Mouse (Mus musculus): Measurements from ENCODE around the gene Dazap1. TPM values are rescaled to one million over a fixed set of nuclear protein-coding genes. Genes with fewer than 3 reads are reported as not detected.

Dazap1 gene
- polyA plus RNA-seq, 1 experiment: 66.8 TPM

DNA sequence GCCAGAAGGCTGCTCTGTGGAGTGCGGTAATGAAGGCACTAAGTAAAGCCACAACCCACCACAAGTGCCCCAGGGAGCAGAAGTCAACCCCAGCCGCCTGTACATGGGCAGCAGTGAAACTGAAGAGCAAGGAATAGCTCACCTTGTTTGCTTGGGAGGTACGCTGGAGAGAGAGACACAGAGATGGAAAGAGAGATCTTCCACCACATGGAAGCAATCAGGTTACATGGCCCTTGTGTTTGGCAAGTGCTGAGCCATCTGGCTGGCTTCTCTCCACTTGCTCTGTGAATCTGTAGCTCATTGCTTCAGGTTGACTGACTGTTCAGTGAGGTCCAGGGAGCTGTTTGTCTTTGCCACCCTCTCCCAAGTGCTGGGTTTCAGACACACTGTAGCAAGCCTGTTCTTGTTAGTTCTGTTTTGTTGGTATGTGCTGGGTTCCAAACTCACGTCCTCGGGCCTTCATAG, 71.3 kb downstream of the Dazap1 start:
- Histone ChIP-seq H3K36me3 (ENCODE audit: control insufficient read depth, insufficient read depth, low read length) (no peaks in the 10 kb centered on the region), H3K27ac (ENCODE audit: insufficient read depth, low read length) (no peak overlapping the region; the same call in 1 of the 2 replicates), H3K27me3 (ENCODE audit: control insufficient read depth, insufficient read depth, low read length) (no peaks in the 10 kb centered on the region), H3K4me3 (ENCODE audit: extremely low read depth, insufficient read depth, insufficient read length) (no peak overlapping the region), H3K4me1 (ENCODE audit: control insufficient read depth, insufficient read depth, insufficient read length) (no peaks in the 10 kb centered on the region; the same call in 1 of the 2 replicates)
- no peak for TF ChIP-seq POLR2A (IDR thresholded peaks at IDR 0.05; ENCODE audit: low read depth, low read length)
- TF ChIP-seq CTCF (IDR thresholded peaks at IDR 0.05; ENCODE audit: extremely low read depth, insufficient read depth, insufficient read length, insufficient replicate concordance): no peak
- DNase-seq (ENCODE audit: low read depth in 1 of 2, low spot score in 2 of 2): no peak
- WGBS: 72% methylated on average over 5 of the region's 5 CpGs

DNA sequence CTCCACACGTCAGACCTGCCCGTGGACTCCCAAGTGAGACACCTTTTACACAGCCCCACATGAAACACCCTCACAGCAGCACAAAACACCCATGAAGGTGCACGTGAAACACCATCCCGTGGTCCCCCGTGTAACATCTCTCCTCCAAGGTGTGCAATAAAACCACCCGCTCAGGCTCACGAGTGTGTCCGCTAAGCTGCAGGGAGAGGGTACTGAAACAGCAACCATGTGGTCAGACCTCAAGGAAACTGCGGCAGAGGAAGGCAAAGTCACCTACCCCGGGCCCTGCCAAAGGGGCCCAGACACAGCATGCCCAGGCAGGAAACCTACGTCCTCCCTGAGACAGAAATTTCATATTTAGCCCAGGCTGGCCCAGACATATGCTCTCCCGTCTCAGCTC, 75.0 kb downstream of the Dazap1 start:
- H3K4me1 ChIP-seq (ENCODE audit: control insufficient read depth, insufficient read depth, insufficient read length): peaks cover 3% of the 10 kb centered on the region; the same call in 1 of the 2 replicates

More for the DNA sequence above, 75.0 kb downstream of the Dazap1 start:
- H3K4me3 ChIP-seq (ENCODE audit: extremely low read depth, insufficient read depth, insufficient read length): no peak overlapping the region
- H3K27ac ChIP-seq (ENCODE audit: insufficient read depth, low read length): no peak overlapping the region
- H3K27me3 ChIP-seq (ENCODE audit: control insufficient read depth, insufficient read depth, low read length): peaks cover under 1% of the 10 kb centered on the region; the same call in 1 of the 2 replicates
- H3K36me3 ChIP-seq (ENCODE audit: control insufficient read depth, insufficient read depth, low read length): no peaks in the 10 kb centered on the region
- no peak for DNase-seq (ENCODE audit: low read depth in 1 of 2, low spot score in 2 of 2)
- 56% methylated on average over 12 of the region's 12 CpGs for WGBS
- no peak for TF ChIP-seq POLR2A (IDR thresholded peaks at IDR 0.05; ENCODE audit: low read depth, low read length)
- TF ChIP-seq CTCF (IDR thresholded peaks at IDR 0.05; ENCODE audit: extremely low read depth, insufficient read depth, insufficient read length, insufficient replicate concordance): no peak

Other genes starting within 250 kb of the Dazap1 start
- 492 and 574 TPM in 2 replicates for gene Arhgap45, start 244.8 kb upstream of the Dazap1 start, polyA plus RNA-seq (2012; rRNA removed)
- 139 and 182 TPM in 2 replicates for gene Polr2e, start 221.7 kb upstream of the Dazap1 start, polyA plus RNA-seq (2012; rRNA removed)
- gene Gpx4, start 214.3 kb upstream of the Dazap1 start, polyA plus RNA-seq (2012; rRNA removed): 238 and 259 TPM in 2 replicates
- gene Sbno2, start 155.9 kb upstream of the Dazap1 start, polyA plus RNA-seq (2012; rRNA removed): 95.0 and 122 TPM in 2 replicates
- gene Stk11, start 145.7 kb upstream of the Dazap1 start, polyA plus RNA-seq (2012; rRNA removed): 120 and 144 TPM in 2 replicates
- gene Atp5d, start 122.9 kb upstream of the Dazap1 start, polyA plus RNA-seq (2012; rRNA removed): 592 and 782 TPM in 2 replicates
- 11.9 and 13.4 TPM in 2 replicates for gene Cbarp, start 120.7 kb upstream of the Dazap1 start, polyA plus RNA-seq (2012; rRNA removed)
- gene Midn, start 113.2 kb upstream of the Dazap1 start, polyA plus RNA-seq (2012; rRNA removed): 128 and 157 TPM in 2 replicates
- gene Cirbp, start 95.5 kb upstream of the Dazap1 start, polyA plus RNA-seq (2012; rRNA removed): 144 and 151 TPM in 2 replicates
- gene 1600002K03Rik, start 88.5 kb upstream of the Dazap1 start, polyA plus RNA-seq (2012; rRNA removed): 10.8 TPM in 2 replicates
- gene Efna2, start 82.0 kb upstream of the Dazap1 start, polyA plus RNA-seq (2012; rRNA removed): 1.3 and 1.8 TPM in 2 replicates
- 35.1 and 42.8 TPM in 2 replicates for gene Mum1, start 35.1 kb upstream of the Dazap1 start, polyA plus RNA-seq (2012; rRNA removed)
- gene Ndufs7, start 12.4 kb upstream of the Dazap1 start, polyA plus RNA-seq (2012; rRNA removed): 314 and 402 TPM in 2 replicates
- 19.7 and 23.5 TPM in 2 replicates for gene Gamt, start 474 bp upstream of the Dazap1 start, polyA plus RNA-seq (2012; rRNA removed)
- 2,107 and 2,204 TPM in 2 replicates for gene Rps15, start 31.0 kb downstream of the Dazap1 start, polyA plus RNA-seq (2012; rRNA removed)
- 0.68 and 1.00 TPM in 2 replicates for gene Apc2, start 34.5 kb downstream of the Dazap1 start, polyA plus RNA-seq (2012; rRNA removed)
- gene 2310011J03Rik, start 59.1 kb downstream of the Dazap1 start, polyA plus RNA-seq (2012; rRNA removed): 40.6 and 56.7 TPM in 2 replicates
- gene Pcsk4, start 68.0 kb downstream of the Dazap1 start, polyA plus RNA-seq (2012; rRNA removed): 6.2 and 10.0 TPM in 2 replicates
- gene Reep6, start 68.5 kb downstream of the Dazap1 start, polyA plus RNA-seq (2012; rRNA removed): 2.1 and 2.5 TPM in 2 replicates
- 8.8 and 14.3 TPM in 2 replicates for gene Adamtsl5, start 86.9 kb downstream of the Dazap1 start, polyA plus RNA-seq (2012; rRNA removed)
- gene Plk5, start 95.0 kb downstream of the Dazap1 start, polyA plus RNA-seq (2012; rRNA removed): 0.04 TPM in 1 of 2 replicates, not detected in the other
- gene Mex3d, start 126.2 kb downstream of the Dazap1 start, polyA plus RNA-seq (2012; rRNA removed): 13.4 and 22.6 TPM in 2 replicates
- gene Mbd3, start 138.1 kb downstream of the Dazap1 start, polyA plus RNA-seq (2012; rRNA removed): 110 and 124 TPM in 2 replicates
- gene Uqcr11, start 145.3 kb downstream of the Dazap1 start, polyA plus RNA-seq (2012; rRNA removed): 399 and 753 TPM in 2 replicates
- gene Tcf3, start 172.2 kb downstream of the Dazap1 start, polyA plus RNA-seq (2012; rRNA removed): 173 and 240 TPM in 2 replicates
- not detected in 2 replicates for gene Onecut3, start 233.3 kb downstream of the Dazap1 start, polyA plus RNA-seq (2012; rRNA removed)

Measured in spleen, adult 2 months (tissue).